In the genomic region with DNA sequence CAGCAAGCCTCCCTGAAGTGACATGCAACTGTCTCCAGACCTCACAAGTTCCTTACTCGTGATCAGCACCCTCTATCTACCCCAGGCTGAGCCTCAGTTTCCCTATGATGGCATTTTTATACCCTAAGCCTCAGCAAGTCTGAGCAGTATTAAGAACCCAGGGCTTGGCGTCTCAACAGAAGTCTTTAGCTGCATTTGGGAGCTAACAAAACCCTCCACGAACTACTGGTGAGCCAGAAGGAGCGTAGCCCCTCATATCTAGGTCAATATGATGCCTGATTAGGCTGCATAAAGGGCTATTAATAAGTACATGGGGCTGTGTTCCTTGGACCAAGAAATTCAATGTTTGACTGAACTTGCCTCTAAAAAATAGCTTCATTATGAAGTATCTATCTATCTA, we compare ENCODE assay signal across 11 mouse cellular contexts.
"Had no signal": no experiment of that assay in that cellular context is flagged by ENCODE, and none has a peak within 500 bp of the region (broad histone marks: within the 10 kb centered on the region; RNA-seq: fewer than 3 reads in every experiment).

No protein-coding gene starts in this region.

- DNase-seq: right cerebral cortex, adult 18-20 months; right cerebral cortex, postnatal 14 days; right cerebral cortex, postnatal 25 days; right cerebral cortex, postnatal 4 days; spleen, adult 18-20 months; thymus, adult 18-20 months; thymus, adult 2 months; thymus, postnatal 14 days; thymus, postnatal 25 days; thymus, postnatal 36 days; thymus, postnatal 4 days had no signal
